Mouse (Mus musculus) Patski (cell line): ENCODE results near the gene Sparcl1. TPM values are rescaled to one million over a fixed set of nuclear protein-coding genes. Genes with fewer than 3 reads are reported as not detected.

Source experiments
- ATAC-seq: fragments of 100-300 bp; one replicate; pipeline ENCODE4 v1.8.0; 2021
- CTCF ChIA-PET: fragments of 350-600 bp; sonication (Branson Sonifier 250); formaldehyde crosslinking; loops from one replicate; lab custom pipeline; 2022; ENCODE audit warnings: inconsistent platforms; lab: Charles Lee
- POLR2A ChIA-PET: fragments of 350-600 bp; sonication (Branson Sonifier 250); formaldehyde crosslinking; loops from one replicate; lab custom pipeline; 2022; ENCODE audit warnings: antibody characterized with exemption, inconsistent platforms; lab: Charles Lee
- DNase-seq: peaks from one replicate; pipeline ENCODE4 v3.0.0-alpha.2; 2011; ENCODE audit warnings: low read depth, low spot score
- H3K27me3 ChIP-seq: fragments of 371-371 bp; one replicate; pipeline ENCODE4 v1.5.1; 2021
- CTCF ChIP-seq: fragments of 100-300 bp; IDR thresholded peaks from one replicate; pipeline ENCODE4 v1.5.1; 2021
- in situ Hi-C: fragments of 300-500 bp; cut with MboI; formaldehyde crosslinking; loops from 3 replicates; pipeline ENCODE4 v1.11.1; 2018; ENCODE audit warnings: low pct_unique_long_range_greater_than_20kb, mixed read lengths
- polyA plus RNA-seq: library from polyadenylated mRNA; unstranded; gene quantifications from one replicate; pipeline ENCODE4 v1.2.3, GENCODE M21; 2021

Sparcl1 gene
- polyA plus RNA-seq, 1 experiment from 2014 or later: not detected

DNA sequence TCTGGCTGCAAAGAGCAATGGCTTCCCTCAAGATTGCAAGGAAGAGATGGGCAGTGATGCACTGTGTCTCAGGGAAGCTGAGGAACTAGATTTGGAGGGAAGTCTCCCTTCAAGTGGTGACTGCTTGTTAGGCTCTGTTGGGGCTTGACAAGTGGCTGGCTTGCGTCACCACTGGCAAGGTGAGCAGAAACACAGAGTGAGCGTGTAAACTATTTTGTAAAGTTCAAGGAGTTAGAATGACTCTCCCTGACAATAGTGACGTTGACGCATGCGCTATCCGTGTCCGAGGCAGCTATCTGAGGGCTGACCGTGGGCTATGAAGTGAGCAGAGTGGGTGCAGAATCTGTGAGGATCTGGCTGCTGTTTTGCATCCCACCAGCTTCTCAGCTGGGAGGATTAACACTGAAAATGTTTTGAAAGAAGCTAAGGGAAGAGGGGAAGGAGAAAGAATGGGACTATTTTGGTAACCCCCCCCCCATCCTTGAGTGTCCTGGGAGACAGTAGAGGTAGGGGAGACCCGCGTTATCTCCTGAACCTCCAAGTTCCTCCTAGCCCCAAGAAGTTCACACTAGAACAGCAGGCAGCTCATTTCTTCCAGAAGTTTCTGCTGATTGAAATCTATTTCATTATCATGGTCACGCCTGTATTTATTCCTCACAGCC lies 18.0 kb downstream of the Sparcl1 start:
- ATAC-seq: no peak
- ChIA-PET CTCF (interaction anchor here (0.8 to 1.0 kb wide), 2 partner anchors 9 to 21 kb away, joined by 3 to 4 read pairs; no protein-coding TSS in a partner anchor), POLR2A (no interaction called here)
- DNase-seq: no peak
- peaks cover 11% of the 10 kb centered on the region for H3K27me3 ChIP-seq
- no peak for TF ChIP-seq CTCF
- in situ Hi-C loops: no loop called here

DNA sequence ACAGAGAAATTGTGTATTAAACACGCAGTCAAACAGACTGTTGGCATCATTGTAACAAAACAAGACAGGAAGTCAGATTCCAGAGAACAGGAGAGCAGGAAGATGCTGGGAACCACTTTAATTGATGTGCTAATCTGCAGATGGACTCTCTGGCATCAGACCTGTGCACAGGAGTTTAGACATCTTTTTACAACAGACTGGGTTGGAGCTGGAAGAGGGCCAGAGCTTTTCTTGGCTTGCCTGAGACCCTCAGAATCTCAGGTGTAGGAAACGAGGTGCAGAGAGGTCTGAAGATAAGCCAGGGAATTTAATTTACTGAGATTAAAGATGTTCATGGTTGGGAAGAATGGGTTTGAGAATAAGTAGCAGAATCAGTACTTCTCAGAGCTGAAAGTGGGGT lies 23.8 kb downstream of the Sparcl1 start:
- in situ Hi-C loops: no loop called here
- POLR2A ChIA-PET: interaction anchor here (0.6 kb wide), 1 partner anchor 10 kb away, joined by 3 read pairs; no protein-coding TSS in a partner anchor
- no peak for TF ChIP-seq CTCF
- H3K27me3 ChIP-seq: peaks cover 7% of the 10 kb centered on the region
- CTCF ChIA-PET: interaction anchor here (1.8 kb wide), 1 partner anchor 13 kb away, joined by 4 read pairs; the partner anchor contains the start of gene Gm17660
- no peak for DNase-seq
- no peak for ATAC-seq

DNA sequence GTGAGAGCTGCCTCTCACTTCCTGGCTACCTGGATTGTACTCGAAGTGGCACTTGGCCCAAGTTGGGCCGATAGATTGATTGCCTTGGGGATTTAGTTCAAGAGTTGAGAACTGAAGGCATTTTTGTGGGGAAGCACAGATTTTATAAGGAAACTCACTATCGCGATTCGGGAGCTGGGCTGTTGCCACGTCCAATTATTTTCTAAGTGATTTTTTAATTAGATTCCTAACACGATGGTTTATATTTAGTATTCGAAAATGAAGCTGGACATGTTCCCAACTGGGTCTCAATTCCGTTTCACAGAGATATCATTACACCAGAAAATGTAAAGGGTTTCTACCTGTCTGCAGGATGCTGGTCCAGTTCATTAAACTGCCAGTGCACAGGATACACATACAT lies 28.2 kb downstream of the Sparcl1 start:
- ChIA-PET POLR2A (interaction anchor here (0.7 kb wide), 1 partner anchor 10 kb away, joined by 3 read pairs; no protein-coding TSS in a partner anchor), CTCF (interaction anchor here (0.9 kb wide), 1 partner anchor 11 kb away, joined by 4 read pairs; no protein-coding TSS in a partner anchor)
- in situ Hi-C loops: no loop called here
- no peak for ATAC-seq
- DNase-seq: no peak
- no peak for TF ChIP-seq CTCF
- no peaks in the 10 kb centered on the region for H3K27me3 ChIP-seq

DNA sequence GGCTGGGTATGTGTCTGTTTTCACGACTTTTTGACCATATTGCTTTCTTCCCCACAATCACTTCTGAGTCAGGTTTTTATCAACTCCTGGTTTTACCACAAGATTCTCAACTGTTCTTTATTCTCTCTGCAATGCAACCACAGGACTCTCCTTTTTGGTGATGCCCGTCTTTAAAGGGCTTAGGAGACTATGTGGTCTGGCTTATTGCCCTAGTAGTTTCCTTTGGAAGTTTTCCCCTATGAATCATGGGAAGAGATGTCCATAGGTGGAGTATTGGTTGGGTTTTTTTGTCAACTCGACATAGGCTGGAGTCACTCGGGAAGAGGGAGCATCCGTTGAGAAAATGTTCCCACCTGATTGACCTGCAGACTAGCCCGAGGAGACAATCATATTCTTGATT lies 32.8 kb downstream of the Sparcl1 start:
- ChIA-PET POLR2A (no interaction called here), CTCF (no interaction called here)
- peaks cover 19% of the 10 kb centered on the region for H3K27me3 ChIP-seq
- ATAC-seq (no peak), DNase-seq (no peak)
- no peak for TF ChIP-seq CTCF
- in situ Hi-C loops: no loop called here

DNA sequence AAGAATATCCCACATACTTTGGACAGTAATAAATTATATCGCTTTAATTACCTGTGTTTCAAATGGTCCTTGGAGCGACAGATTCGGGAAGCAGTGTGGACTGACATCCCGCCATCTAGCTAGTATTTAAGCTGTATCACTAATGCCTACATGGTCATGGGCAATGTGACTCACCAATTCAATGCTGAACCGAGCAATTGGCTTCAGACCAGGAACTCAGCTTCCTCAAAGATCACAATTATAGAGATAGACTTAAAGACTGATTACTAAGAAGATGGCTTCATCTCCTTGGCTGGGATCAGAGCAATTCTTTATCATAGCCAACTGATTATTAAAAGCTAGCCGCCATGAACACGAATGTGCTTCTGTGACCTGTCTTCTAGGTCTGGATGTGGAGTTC lies 36.0 kb downstream of the Sparcl1 start, which contains the start of gene Gm17660:
Gene Gm17660 (minus strand): TSS at position 101 of the 400 bp plus-strand sequence.
- in situ Hi-C loops: no loop called here
- peaks cover 28% of the 10 kb centered on the region for H3K27me3 ChIP-seq
- ATAC-seq (no peak), DNase-seq (no peak)
- TF ChIP-seq CTCF: no peak
- ChIA-PET POLR2A (no interaction called here), CTCF (interaction anchor here (1.4 to 2.9 kb wide), 4 partner anchors 9 to 79 kb away, joined by 4 to 9 read pairs (median 6); no protein-coding TSS in a partner anchor)

DNA sequence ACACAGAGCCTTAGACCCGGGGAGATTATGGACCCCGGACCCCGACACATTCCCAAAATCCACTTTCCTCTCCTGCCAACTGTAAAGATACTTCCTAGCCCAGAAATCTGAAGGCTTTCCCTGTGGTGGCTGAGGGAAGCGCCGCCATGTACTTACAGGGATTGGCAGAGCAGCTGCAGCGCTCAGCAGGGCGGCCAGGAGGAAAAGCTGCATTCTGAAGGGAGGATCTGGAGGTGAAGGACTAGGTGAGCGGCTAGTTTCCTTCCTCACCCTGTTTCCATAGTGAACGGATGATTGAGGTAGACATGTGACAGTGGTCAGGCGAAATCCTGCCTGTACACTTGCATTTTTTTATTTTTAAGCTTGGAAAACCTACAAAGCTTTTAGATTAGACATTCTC lies 37.2 kb downstream of the Sparcl1 start:
- CTCF ChIA-PET: interaction anchor here (0.7 to 4.7 kb wide), 9 partner anchors 11 to 82 kb away, joined by 3 to 38 read pairs (median 4); no protein-coding TSS in a partner anchor
- TF ChIP-seq CTCF: no peak
- DNase-seq (no peak), ATAC-seq (no peak)
- in situ Hi-C loops: no loop called here
- peaks cover 28% of the 10 kb centered on the region for H3K27me3 ChIP-seq
- POLR2A ChIA-PET: interaction anchor here (1.1 kb wide), 1 partner anchor 9 kb away, joined by 3 read pairs; no protein-coding TSS in a partner anchor

DNA sequence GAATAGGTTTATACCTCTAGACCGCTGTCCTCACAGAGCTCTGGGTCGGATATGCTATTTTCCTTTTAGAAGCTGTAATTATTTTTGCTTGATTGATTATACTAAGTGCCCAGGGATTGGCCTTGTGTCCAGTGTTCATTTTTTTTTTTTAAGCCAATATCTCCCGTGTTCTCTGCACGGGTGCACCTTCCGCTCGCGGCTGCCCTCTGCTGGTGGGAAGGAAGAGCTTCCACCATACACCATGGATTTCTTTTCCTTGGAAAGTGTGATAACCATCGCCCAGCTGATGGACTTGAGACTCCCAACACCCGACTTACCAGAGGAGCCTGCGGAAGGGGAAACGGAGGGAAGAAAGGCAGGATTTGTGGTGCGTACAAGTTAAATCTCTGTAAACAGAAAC lies 39.1 kb downstream of the Sparcl1 start:
- in situ Hi-C loops: no loop called here
- CTCF ChIA-PET: interaction anchor here (0.6 to 4.7 kb wide), 27 partner anchors 8 to 1601 kb away, joined by 3 to 38 read pairs (median 4); no protein-coding TSS in a partner anchor
- no peak for ATAC-seq
- no peak for DNase-seq
- peaks cover 24% of the 10 kb centered on the region for H3K27me3 ChIP-seq
- TF ChIP-seq CTCF: peak; percentile 83
- POLR2A ChIA-PET: no interaction called here

DNA sequence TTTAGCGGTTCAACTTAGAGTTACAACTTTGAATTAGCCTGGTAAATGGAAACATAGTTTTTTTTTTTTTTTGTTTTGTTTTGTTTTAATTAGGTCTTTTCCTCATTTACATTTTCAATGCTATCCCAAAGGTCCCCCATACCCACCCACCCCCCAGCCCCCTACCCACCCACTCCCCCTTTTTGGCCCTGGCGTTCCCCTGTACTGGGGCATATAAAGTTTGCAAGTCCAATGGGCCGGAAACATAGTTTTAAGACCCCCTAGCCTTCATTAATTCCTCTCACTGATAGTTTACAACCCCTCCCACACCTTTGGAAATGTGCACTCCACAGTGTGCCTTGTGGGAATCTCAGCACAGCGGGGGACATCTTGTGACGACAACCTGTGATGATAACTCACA lies 39.9 kb downstream of the Sparcl1 start:
- no peak for TF ChIP-seq CTCF
- no peak for DNase-seq

DNA sequence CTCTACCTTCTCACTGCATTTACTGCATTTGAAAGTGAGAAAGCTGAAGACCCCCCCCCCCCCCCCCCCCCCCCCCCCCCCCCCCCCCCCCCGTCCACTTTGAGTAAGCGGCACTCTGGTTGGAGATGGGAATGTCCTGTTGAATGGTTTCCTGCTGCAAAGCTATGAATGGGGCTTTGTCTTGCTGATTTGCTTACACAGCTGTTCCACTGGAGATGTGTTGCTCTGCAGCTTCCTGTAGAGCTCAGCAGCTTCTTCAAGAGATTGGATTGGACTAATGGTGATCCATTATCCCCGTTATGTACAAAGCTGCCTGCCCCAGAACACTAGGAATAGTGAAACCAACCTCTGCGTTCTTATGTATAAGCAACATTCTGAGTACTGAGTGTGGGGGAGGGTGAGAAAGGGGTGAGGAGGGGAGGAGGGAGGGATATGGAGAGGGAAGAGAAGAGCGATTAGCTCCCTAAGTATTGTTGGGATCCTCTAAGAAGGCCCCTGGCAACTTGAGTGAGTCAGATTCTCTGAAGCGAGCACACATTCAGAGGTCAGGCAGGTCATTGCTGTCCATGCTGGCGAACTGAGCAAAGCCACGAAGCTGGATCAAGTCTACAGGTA lies 41.2 kb downstream of the Sparcl1 start:
- in situ Hi-C loops: no loop called here
- POLR2A ChIA-PET: no interaction called here
- TF ChIP-seq CTCF: no peak

More for the DNA sequence above, 39.9 kb downstream of the Sparcl1 start:
- in situ Hi-C loops: no loop called here
- POLR2A ChIA-PET: interaction anchor here (0.6 kb wide), 1 partner anchor 14 kb away, joined by 4 read pairs; no protein-coding TSS in a partner anchor
- H3K27me3 ChIP-seq: peaks cover 24% of the 10 kb centered on the region
- ATAC-seq: no peak
- CTCF ChIA-PET: interaction anchor here (0.8 to 4.7 kb wide), 21 partner anchors 9 to 146 kb away, joined by 3 to 38 read pairs (median 6); no protein-coding TSS in a partner anchor

DNA sequence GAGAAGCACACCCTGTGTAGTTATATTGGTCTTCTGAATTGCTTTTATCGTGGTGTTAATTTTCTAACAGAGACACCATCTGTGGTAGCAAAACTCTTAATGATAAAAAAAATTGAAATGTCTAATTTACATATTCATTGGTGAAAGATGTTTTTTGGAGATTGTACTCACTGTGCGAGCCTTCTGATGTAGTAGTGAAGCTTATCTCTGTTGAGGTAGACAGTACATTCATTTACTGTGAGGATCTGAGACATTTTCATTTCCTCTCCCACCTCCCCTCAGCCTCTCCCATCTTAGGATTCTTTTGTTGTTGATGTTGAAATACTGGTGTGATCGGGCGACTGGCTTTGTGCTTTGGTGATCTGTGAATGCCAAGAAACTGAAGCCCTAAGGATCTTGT lies 42.5 kb downstream of the Sparcl1 start:
- TF ChIP-seq CTCF: no peak
- peaks cover 13% of the 10 kb centered on the region for H3K27me3 ChIP-seq
- in situ Hi-C loops: no loop called here
- CTCF ChIA-PET: no interaction called here
- ATAC-seq (no peak), DNase-seq (no peak)
- POLR2A ChIA-PET: no interaction called here

More for the DNA sequence above, 41.2 kb downstream of the Sparcl1 start:
- DNase-seq: no peak
- H3K27me3 ChIP-seq: peaks cover 17% of the 10 kb centered on the region
- ATAC-seq: no peak
- CTCF ChIA-PET: interaction anchor here (1.4 to 4.7 kb wide), 2 partner anchors 24 to 73 kb away, joined by 3 to 38 read pairs; no protein-coding TSS in a partner anchor
